Mouse (Mus musculus): ENCODE data around the gene Dmc1. TPM values are rescaled to one million over a fixed set of nuclear protein-coding genes. Genes with fewer than 3 reads are reported as not detected.
A peak's percentile ranks its signal among the peaks of the same experiment; 100 is the strongest.

The Dmc1 gene
- polyA plus RNA-seq, 1 experiment from 2014 or later = 1.9 TPM

- no peaks in the 10 kb centered on the region for H3K27me3 ChIP-seq (replicated peaks)
- no peak overlapping the region for H3K4me2 ChIP-seq
- H3K4me1 ChIP-seq = peaks cover 4% of the 10 kb centered on the region; the same call in 1 of the 2 replicates
- H3K9me3 ChIP-seq = no peaks in the 10 kb centered on the region
- no peak overlapping the region for H3K27ac ChIP-seq (replicated peaks)
- ATAC-seq (ENCODE audit: extremely low read depth, insufficient number of reproducible peaks, low FRiP score, low TSS enrichment) = no peak
- 62% methylated on average over 5 of the region's 5 CpGs for WGBS
- H3K4me3 ChIP-seq = no peak overlapping the region
- H3K36me3 ChIP-seq = peaks cover 99% of the 10 kb centered on the region
- H3K9ac ChIP-seq = no peak overlapping the region
These were observed 76.8 kb downstream of the Dmc1 start for GRCm38 (mm10) chr15:79527991-79528639.

- no peak overlapping the region for H3K27ac ChIP-seq (replicated peaks)
- H3K36me3 ChIP-seq = peaks cover 98% of the 10 kb centered on the region
- no peaks in the 10 kb centered on the region for H3K27me3 ChIP-seq (replicated peaks)
- WGBS = 79% methylated on average over 4 of the region's 4 CpGs
- H3K9me3 ChIP-seq = no peaks in the 10 kb centered on the region
- no peak overlapping the region for H3K9ac ChIP-seq
- no peak overlapping the region for H3K4me2 ChIP-seq
- H3K4me3 ChIP-seq = no peak overlapping the region
- no peak for ATAC-seq (ENCODE audit: extremely low read depth, insufficient number of reproducible peaks, low FRiP score, low TSS enrichment)
- peaks cover 4% of the 10 kb centered on the region; the same call in 1 of the 2 replicates for H3K4me1 ChIP-seq
These were observed 77.7 kb downstream of the Dmc1 start for GRCm38 (mm10) chr15:79527192-79527591.

- H3K4me3 ChIP-seq = no peak overlapping the region
- no peaks in the 10 kb centered on the region for H3K9me3 ChIP-seq
- H3K4me2 ChIP-seq = no peak overlapping the region
- H3K4me1 ChIP-seq = peaks cover 4% of the 10 kb centered on the region; the same call in 1 of the 2 replicates
- no peak for ATAC-seq (ENCODE audit: extremely low read depth, insufficient number of reproducible peaks, low FRiP score, low TSS enrichment)
- H3K36me3 ChIP-seq = peaks cover 92% of the 10 kb centered on the region
- no peaks in the 10 kb centered on the region for H3K27me3 ChIP-seq (replicated peaks)
- H3K9ac ChIP-seq = no peak overlapping the region
- 59% methylated on average over 9 of the region's 9 CpGs for WGBS
- no peak overlapping the region for H3K27ac ChIP-seq (replicated peaks)
These were observed 78.7 kb downstream of the Dmc1 start for GRCm38 (mm10) chr15:79525979-79526768.

- Histone ChIP-seq H3K9ac (no peak overlapping the region), H3K36me3 (peaks cover 90% of the 10 kb centered on the region), H3K4me1 (peaks cover 4% of the 10 kb centered on the region; the same call in 1 of the 2 replicates), H3K27ac (replicated peaks) (no peak overlapping the region), H3K4me3 (no peak overlapping the region), H3K9me3 (no peaks in the 10 kb centered on the region), H3K27me3 (replicated peaks) (no peaks in the 10 kb centered on the region), H3K4me2 (no peak overlapping the region)
- ATAC-seq (ENCODE audit: extremely low read depth, insufficient number of reproducible peaks, low FRiP score, low TSS enrichment) = no peak
- 84% methylated on average over 5 of the region's 5 CpGs for WGBS
These were observed 79.3 kb downstream of the Dmc1 start for GRCm38 (mm10) chr15:79525564-79525963.

GRCm38 (mm10) chr15:79519400-79520220, 85.3 kb downstream of the Dmc1 start:
- ATAC-seq (ENCODE audit: extremely low read depth, insufficient number of reproducible peaks, low FRiP score, low TSS enrichment) = no peak
- peaks cover 38% of the 10 kb centered on the region for H3K4me1 ChIP-seq
- H3K9ac ChIP-seq = no peak overlapping the region
- no peak overlapping the region for H3K4me3 ChIP-seq
- H3K27ac ChIP-seq (replicated peaks) = no peak overlapping the region
- H3K27me3 ChIP-seq (replicated peaks) = peaks cover 22% of the 10 kb centered on the region
- peaks cover 31% of the 10 kb centered on the region for H3K36me3 ChIP-seq
- no peaks in the 10 kb centered on the region for H3K9me3 ChIP-seq
- H3K4me2 ChIP-seq = no peak overlapping the region
- whole genome bisulfite sequencing = 46% methylated on average over 16 of the region's 16 CpGs

- Histone ChIP-seq H3K4me1 (peaks cover 38% of the 10 kb centered on the region), H3K4me3 (no peak overlapping the region), H3K9me3 (no peaks in the 10 kb centered on the region), H3K9ac (no peak overlapping the region), H3K27ac (replicated peaks) (no peak overlapping the region), H3K36me3 (peaks cover 21% of the 10 kb centered on the region), H3K4me2 (peak overlapping the region; percentile 91; the same call in 1 of the 2 replicates), H3K27me3 (replicated peaks) (peaks cover 32% of the 10 kb centered on the region)
- WGBS = 83% methylated on average over 3 of the region's 3 CpGs
- ATAC-seq (ENCODE audit: extremely low read depth, insufficient number of reproducible peaks, low FRiP score, low TSS enrichment) = no peak
These were observed 86.3 kb downstream of the Dmc1 start for GRCm38 (mm10) chr15:79518571-79518970.

GRCm38 (mm10) chr15:79517710-79518109, 87.2 kb downstream of the Dmc1 start:
- peaks cover 41% of the 10 kb centered on the region for H3K27me3 ChIP-seq (replicated peaks)
- ATAC-seq (ENCODE audit: extremely low read depth, insufficient number of reproducible peaks, low FRiP score, low TSS enrichment) = no peak
- H3K4me2 ChIP-seq = peak overlapping the region; percentile 91
- 77% methylated on average over 4 of the region's 4 CpGs for WGBS
- peaks cover 38% of the 10 kb centered on the region for H3K4me1 ChIP-seq
- no peaks in the 10 kb centered on the region for H3K9me3 ChIP-seq
- peak overlapping the region; percentile 74 for H3K4me3 ChIP-seq
- peaks cover 12% of the 10 kb centered on the region for H3K36me3 ChIP-seq
- H3K27ac ChIP-seq (replicated peaks) = no peak overlapping the region
- H3K9ac ChIP-seq = peak overlapping the region; percentile 87

- under 1% methylated on average over 71 of the region's 71 CpGs for WGBS
- peak within 1 kb of the TSS; percentile 59 for H3K27ac ChIP-seq (replicated peaks)
- peak within 1 kb of the TSS; percentile 91 for H3K4me2 ChIP-seq
- peak; percentile 32 for ATAC-seq (ENCODE audit: extremely low read depth, insufficient number of reproducible peaks, low FRiP score, low TSS enrichment)
- peaks cover 48% of the 10 kb centered on the region for H3K4me1 ChIP-seq
- H3K4me3 ChIP-seq = peak within 1 kb of the TSS; percentile 74
- peaks cover 53% of the 10 kb centered on the region for H3K27me3 ChIP-seq (replicated peaks)
- H3K9me3 ChIP-seq = no peaks in the 10 kb centered on the region
- peak within 1 kb of the TSS; percentile 87 for H3K9ac ChIP-seq
- H3K36me3 ChIP-seq = 0 out of 2 replicates have a peak, but pooled peaks cover 4% of the 10 kb centered on the region
These were observed 88.5 kb downstream of the Dmc1 start, which contains the start of gene Kdelr3 for GRCm38 (mm10) chr15:79516171-79517096. Gene Kdelr3, plus strand, starts transcription at chr15:79516411.

GRCm38 (mm10) chr15:79513940-79514339, 91.0 kb downstream of the Dmc1 start:
- ATAC-seq (ENCODE audit: extremely low read depth, insufficient number of reproducible peaks, low FRiP score, low TSS enrichment) = no peak
- H3K27ac ChIP-seq (replicated peaks) = no peak overlapping the region
- peaks cover 58% of the 10 kb centered on the region for H3K4me1 ChIP-seq

GRCm38 (mm10) chr15:79511553-79512320, 93.2 kb downstream of the Dmc1 start:
- H3K4me1 ChIP-seq = peaks cover 39% of the 10 kb centered on the region
- no peaks in the 10 kb centered on the region for H3K36me3 ChIP-seq
- WGBS = 3% methylated on average over 61 of the region's 61 CpGs
- peaks cover 91% of the 10 kb centered on the region for H3K27me3 ChIP-seq (replicated peaks)
- H3K4me3 ChIP-seq = peak overlapping the region; percentile 49
- H3K4me2 ChIP-seq = peak overlapping the region; percentile 77
- peak overlapping the region; percentile 67 for H3K9ac ChIP-seq
- no peak for ATAC-seq (ENCODE audit: extremely low read depth, insufficient number of reproducible peaks, low FRiP score, low TSS enrichment)
- no peaks in the 10 kb centered on the region for H3K9me3 ChIP-seq
- H3K27ac ChIP-seq (replicated peaks) = no peak overlapping the region

More at GRCm38 (mm10) chr15:79513940-79514339, 91.0 kb downstream of the Dmc1 start:
- Histone ChIP-seq H3K4me3 (no peak overlapping the region), H3K4me2 (no peak overlapping the region), H3K36me3 (no peaks in the 10 kb centered on the region), H3K9ac (no peak overlapping the region), H3K9me3 (no peaks in the 10 kb centered on the region), H3K27me3 (replicated peaks) (peaks cover 78% of the 10 kb centered on the region)
- 11% methylated on average over 9 of the region's 9 CpGs for WGBS
